Comparison of ENCODE assay signal across 8 mouse cellular contexts in genomic region chr2:167298729-167299705, GRCm38 (mm10). TPM values are rescaled to one million over a fixed set of nuclear protein-coding genes. Genes with fewer than 3 reads are reported as not detected.
DNase-seq lines count a peak whose midpoint lies in the region; ATAC-seq and TF ChIP-seq lines count a peak whose summit lies in the region.

No protein-coding gene starts in this region.

- no peaks in the 10 kb centered on the region for H3K9me3 ChIP-seq in lung, embryonic 14.5 days (ENCODE audit: low read depth, low read length)
- no peaks in the 10 kb centered on the region for H3K9me3 ChIP-seq in kidney, embryonic 15.5 days (replicated peaks)
- no peaks in the 10 kb centered on the region for H3K9me3 ChIP-seq in liver, embryonic 12.5 days (replicated peaks)

- WGBS in lung, embryonic 14.5 days: 69% methylated on average over 27 of the region's 27 CpGs
- WGBS in kidney, embryonic 15.5 days: 49% methylated on average over 27 of the region's 27 CpGs
- WGBS in liver, embryonic 12.5 days (ENCODE audit: insufficient replicate concordance): 79% methylated on average over 27 of the region's 27 CpGs

- no peaks in the 10 kb centered on the region for H3K27me3 ChIP-seq in lung, embryonic 14.5 days (ENCODE audit: insufficient read depth, low read length)
- H3K27me3 ChIP-seq in kidney, embryonic 15.5 days: no peaks in the 10 kb centered on the region
- no peaks in the 10 kb centered on the region for H3K27me3 ChIP-seq in liver, embryonic 12.5 days (replicated peaks)

- no peak overlapping the region for H3K9ac ChIP-seq in lung, embryonic 14.5 days
- no peak overlapping the region for H3K9ac ChIP-seq in kidney, embryonic 15.5 days
- peak overlapping the region; percentile 23; the same call in 1 of the 2 replicates for H3K9ac ChIP-seq in liver, embryonic 12.5 days

- H3K4me3 ChIP-seq in lung, embryonic 14.5 days (ENCODE audit: low read depth, low read length): no peak overlapping the region
- H3K4me3 ChIP-seq in kidney, embryonic 15.5 days (replicated peaks): no peak overlapping the region
- no peak overlapping the region for H3K4me3 ChIP-seq in liver, embryonic 12.5 days

- DNase-seq in lung, embryonic 14.5 days: no peak
- DNase-seq in lung, postnatal 25 days (ENCODE audit: low spot score): no peak
- peak; percentile 78 to 84 for DNase-seq in cerebellum, adult 18-20 months
- DNase-seq in frontal cortex, postnatal 36 days (ENCODE audit: low spot score in 2 of 2): peak; percentile 61 to 75
- DNase-seq in right cerebral cortex, postnatal 36 days (ENCODE audit: low spot score in 2 of 2): peak; percentile 68 to 75

- H3K27ac ChIP-seq in lung, embryonic 14.5 days (ENCODE audit: low read depth): no peak overlapping the region
- peak overlapping the region; percentile 74; the same call in 1 of the 2 replicates for H3K27ac ChIP-seq in kidney, embryonic 15.5 days
- H3K27ac ChIP-seq in liver, embryonic 12.5 days: peak overlapping the region; percentile 27

- no peak overlapping the region for H3K4me2 ChIP-seq in lung, embryonic 14.5 days
- no peak overlapping the region for H3K4me2 ChIP-seq in kidney, embryonic 15.5 days
- H3K4me2 ChIP-seq in liver, embryonic 12.5 days: no peak overlapping the region

- ATAC-seq in lung, embryonic 14.5 days (ENCODE audit: insufficient read depth): peak; percentile 42
- ATAC-seq in kidney, embryonic 15.5 days (replicated peaks; ENCODE audit: low FRiP score): peak; percentile 52; the same call in 1 of the 2 replicates
- ATAC-seq in liver, embryonic 12.5 days: peak; percentile 38; the same call in 1 of the 2 replicates
- ATAC-seq in megakaryocyte, adult 5-6 weeks (ENCODE audit: poor library complexity, severe bottlenecking): no peak

- peaks cover 36% of the 10 kb centered on the region for H3K36me3 ChIP-seq in lung, embryonic 14.5 days (ENCODE audit: insufficient read depth)
- peaks cover 29% of the 10 kb centered on the region for H3K36me3 ChIP-seq in kidney, embryonic 15.5 days
- H3K36me3 ChIP-seq in liver, embryonic 12.5 days: peaks cover 47% of the 10 kb centered on the region

- no peaks in the 10 kb centered on the region for H3K4me1 ChIP-seq in lung, embryonic 14.5 days (ENCODE audit: insufficient read depth)
- peaks cover 26% of the 10 kb centered on the region for H3K4me1 ChIP-seq in kidney, embryonic 15.5 days
- H3K4me1 ChIP-seq in liver, embryonic 12.5 days: peaks cover 37% of the 10 kb centered on the region

- TF ChIP-seq CTCF in lung, embryonic 14.5 days (IDR thresholded peaks at IDR 0.05; ENCODE audit: low read depth): no peak

RNA-seq across cellular contexts. Expression of gene B4galt5, which starts 50.0 kb away (rescaled TPM):
- polyA plus RNA-seq in lung, embryonic 14.5 days (2014; fragmentation: Nextera tagmentation; extraction: Ambion mirVana): 20.5 and 24.1 TPM in 2 replicates
- 9.6 and 12.7 TPM in 2 replicates for polyA plus RNA-seq in kidney, embryonic 15.5 days (2015; fragmentation: Nextera tagmentation; extraction: Ambion mirVana)
- 8.1 and 9.9 TPM in 2 replicates for polyA plus RNA-seq in liver, embryonic 12.5 days (2016; fragmentation: Nextera tagmentation; extraction: Ambion mirVana)
- 62.5 and 80.6 TPM in 2 replicates for total RNA-seq in megakaryocyte, adult 5-6 weeks (2015)
- 52.4 and 67.3 TPM in 2 replicates for total RNA-seq in megakaryocyte, adult 5-6 weeks (2017)

RNA-seq across cellular contexts. Expression of gene Ptgis, which starts 58.6 kb away (rescaled TPM):
- 16.0 and 18.6 TPM in 2 replicates for polyA plus RNA-seq in lung, embryonic 14.5 days (2014; fragmentation: Nextera tagmentation; extraction: Ambion mirVana)
- polyA plus RNA-seq in kidney, embryonic 15.5 days (2015; fragmentation: Nextera tagmentation; extraction: Ambion mirVana): 18.7 and 21.1 TPM in 2 replicates
- polyA plus RNA-seq in liver, embryonic 12.5 days (2016; fragmentation: Nextera tagmentation; extraction: Ambion mirVana): 2.4 and 2.9 TPM in 2 replicates
- total RNA-seq in megakaryocyte, adult 5-6 weeks (2015): not detected in 2 replicates
- not detected in 2 replicates for total RNA-seq in megakaryocyte, adult 5-6 weeks (2017)

Comparison
In these comparisons a context has a peak if more than half of its experiments do, and no peak if none do; other contexts are left out.
1. DNase-seq: peak in cerebellum, adult 18-20 months (2 of 2), frontal cortex, postnatal 36 days (2 of 2) and right cerebral cortex, postnatal 36 days (2 of 2); none in lung, embryonic 14.5 days (single experiment) and lung, postnatal 25 days (single experiment).